Mouse (Mus musculus) hindbrain, embryonic 14.5 days (tissue): Measurements from ENCODE around the gene Sh3kbp1. TPM values are rescaled to one million over a fixed set of nuclear protein-coding genes. Genes with fewer than 3 reads are reported as not detected.

ENCODE experiments used
- ATAC-seq: fragments of 200-750 bp; cut with Nextera tagmentation; 2 replicates; pipeline ENCODE4 v1.8.0; 2017; ENCODE audit warnings: moderate number of reproducible peaks, mild to moderate bottlenecking, moderate TSS enrichment, moderate library complexity; ENCODE audit not compliant: low FRiP score
- DNase-seq: peaks from one replicate; pipeline ENCODE4 v3.0.0-alpha.2; 2015; ENCODE audit warnings: low spot score
- H3K27ac ChIP-seq: fragments of 300-500 bp; sonication (generic); 2 replicates; pipeline ENCODE4 v1.5.1; 2014; ENCODE audit warnings: mild to moderate bottlenecking, moderate library complexity
- H3K27me3 ChIP-seq: fragments of 300-500 bp; sonication (generic); 2 replicates; pipeline ENCODE4 v1.6.1; 2014; ENCODE audit warnings: mild to moderate bottlenecking, low read length, mixed read lengths; ENCODE audit not compliant: control insufficient read depth, insufficient read depth
- H3K36me3 ChIP-seq: fragments of 300-500 bp; sonication (generic); replicated peaks from 2 replicates; pipeline ENCODE4 v1.6.1; 2014; ENCODE audit not compliant: control insufficient read depth, insufficient read depth
- H3K4me1 ChIP-seq: fragments of 300-500 bp; sonication (generic); replicated peaks from 2 replicates; pipeline ENCODE4 v1.6.1; 2014; ENCODE audit warnings: antibody characterized with exemption, low read length, mixed read lengths; ENCODE audit not compliant: control insufficient read depth, insufficient read depth
- H3K4me2 ChIP-seq: fragments of 300-500 bp; sonication (generic); replicated peaks from 2 replicates; pipeline ENCODE4 v1.6.1; 2014; ENCODE audit warnings: mild to moderate bottlenecking, moderate library complexity
- H3K4me3 ChIP-seq: fragments of 300-500 bp; sonication (generic); replicated peaks from 2 replicates; pipeline ENCODE4 v1.5.1; 2014; ENCODE audit warnings: mild to moderate bottlenecking, low read length
- H3K9ac ChIP-seq: fragments of 300-500 bp; sonication (generic); 2 replicates; pipeline ENCODE4 v1.6.1; 2014
- H3K9me3 ChIP-seq: fragments of 300-500 bp; sonication (generic); 2 replicates; pipeline ENCODE4 v1.6.1; 2016; ENCODE audit warnings: low read length; ENCODE audit not compliant: control insufficient read depth
- WGBS: fragments of 180-500 bp; shearing (Covaris S2); extraction: QIAGEN DNeasy Blood & Tissue Kit; methylation state at CpG from one replicate; pipeline ENCODE4 v1.1.7; 2014; 5-methylcytosine and 5-hydroxymethylcytosine counted together
- polyA plus RNA-seq: library from polyadenylated mRNA; unstranded; fragments of >200 nt; fragmentation: Nextera tagmentation; extraction: Ambion mirVana; gene quantifications from 2 replicates; pipeline ENCODE4 v1.2.1, GENCODE M21; 2014

Gene Sh3kbp1
- polyA plus RNA-seq, 1 experiment from 2014 or later, result 53.4 TPM

- no peak overlapping the region for H3K9ac ChIP-seq
- no peaks in the 10 kb centered on the region for H3K36me3 ChIP-seq
- no peak overlapping the region for H3K4me2 ChIP-seq
- DNase-seq (no peak), ATAC-seq (no peak)
- WGBS, result 83% methylated on average over 6 of the region's 6 CpGs
- H3K27ac ChIP-seq, result no peak overlapping the region
- H3K4me1 ChIP-seq, result no peaks in the 10 kb centered on the region
- H3K9me3 ChIP-seq, result no peaks in the 10 kb centered on the region
- H3K4me3 ChIP-seq, result no peak overlapping the region
- peaks cover 14% of the 10 kb centered on the region for H3K27me3 ChIP-seq
Measured at GRCm38 (mm10) chrX:159909446-159910277, 282.6 kb downstream of the Sh3kbp1 start.

GRCm38 (mm10) chrX:159910600-159910999 is 283.5 kb downstream of the Sh3kbp1 start:
- H3K27ac ChIP-seq, result no peak overlapping the region
- no peak for ATAC-seq

GRCm38 (mm10) chrX:159911613-159912012 is 284.5 kb downstream of the Sh3kbp1 start:
- Histone ChIP-seq H3K4me1 (no peaks in the 10 kb centered on the region), H3K36me3 (no peaks in the 10 kb centered on the region), H3K4me3 (no peak overlapping the region), H3K4me2 (no peak overlapping the region), H3K27me3 (peaks cover 3% of the 10 kb centered on the region), H3K9ac (no peak overlapping the region), H3K9me3 (no peaks in the 10 kb centered on the region), H3K27ac (no peak overlapping the region)
- DNase-seq, result no peak
- ATAC-seq, result no peak
- WGBS, result 78% methylated on average over 4 of the region's 4 CpGs

More at GRCm38 (mm10) chrX:159910600-159910999, 283.5 kb downstream of the Sh3kbp1 start:
- 66% methylated on average over 3 of the region's 3 CpGs for WGBS
- Histone ChIP-seq H3K4me3 (no peak overlapping the region), H3K9me3 (no peaks in the 10 kb centered on the region), H3K4me1 (no peaks in the 10 kb centered on the region), H3K36me3 (no peaks in the 10 kb centered on the region), H3K9ac (no peak overlapping the region), H3K4me2 (no peak overlapping the region), H3K27me3 (peaks cover 10% of the 10 kb centered on the region)
- DNase-seq, result no peak

GRCm38 (mm10) chrX:159912061-159912460 is 285.0 kb downstream of the Sh3kbp1 start:
- peaks cover 3% of the 10 kb centered on the region for H3K27me3 ChIP-seq
- H3K9me3 ChIP-seq, result no peaks in the 10 kb centered on the region
- DNase-seq, result no peak
- no peak overlapping the region for H3K9ac ChIP-seq
- 75% methylated on average over 3 of the region's 3 CpGs for WGBS
- H3K4me3 ChIP-seq, result no peak overlapping the region
- no peaks in the 10 kb centered on the region for H3K36me3 ChIP-seq
- no peak overlapping the region for H3K27ac ChIP-seq
- no peaks in the 10 kb centered on the region for H3K4me1 ChIP-seq
- no peak overlapping the region for H3K4me2 ChIP-seq
- no peak for ATAC-seq

- no peaks in the 10 kb centered on the region for H3K4me1 ChIP-seq
- H3K4me3 ChIP-seq, result no peak overlapping the region
- H3K9ac ChIP-seq, result no peak overlapping the region
- no peaks in the 10 kb centered on the region for H3K36me3 ChIP-seq
- H3K27me3 ChIP-seq, result peaks cover 3% of the 10 kb centered on the region; the same call in 1 of the 2 replicates
- no peaks in the 10 kb centered on the region for H3K9me3 ChIP-seq
- no peak overlapping the region for H3K4me2 ChIP-seq
- 32% methylated on average over 3 of the region's 3 CpGs for WGBS
- H3K27ac ChIP-seq, result no peak overlapping the region
- no peak for ATAC-seq
- no peak for DNase-seq
Measured at GRCm38 (mm10) chrX:159913489-159913888, 286.4 kb downstream of the Sh3kbp1 start.

- H3K27me3 ChIP-seq, result 0 out of 2 replicates have a peak, but pooled peaks cover 3% of the 10 kb centered on the region
- ATAC-seq, result no peak
- 36% methylated on average over 1 of the region's 1 CpGs for WGBS
- H3K4me3 ChIP-seq, result no peak overlapping the region
- no peak overlapping the region for H3K27ac ChIP-seq
- no peaks in the 10 kb centered on the region for H3K4me1 ChIP-seq
- no peak overlapping the region for H3K9ac ChIP-seq
- H3K36me3 ChIP-seq, result no peaks in the 10 kb centered on the region
- no peaks in the 10 kb centered on the region for H3K9me3 ChIP-seq
- no peak for DNase-seq
- no peak overlapping the region for H3K4me2 ChIP-seq
Measured at GRCm38 (mm10) chrX:159915125-159915524, 288.1 kb downstream of the Sh3kbp1 start.

GRCm38 (mm10) chrX:159924759-159925158 is 297.7 kb downstream of the Sh3kbp1 start:
- 98% methylated on average over 6 of the region's 6 CpGs for WGBS
- Histone ChIP-seq H3K27ac (no peak overlapping the region), H3K4me2 (no peak overlapping the region), H3K27me3 (peaks cover 10% of the 10 kb centered on the region; the same call in 1 of the 2 replicates), H3K9ac (no peak overlapping the region), H3K4me3 (no peak overlapping the region), H3K36me3 (no peaks in the 10 kb centered on the region), H3K9me3 (no peaks in the 10 kb centered on the region), H3K4me1 (no peaks in the 10 kb centered on the region)
- DNase-seq (no peak), ATAC-seq (no peak)

GRCm38 (mm10) chrX:159928165-159928564 is 301.1 kb downstream of the Sh3kbp1 start:
- no peak for DNase-seq
- Histone ChIP-seq H3K4me3 (no peak overlapping the region), H3K36me3 (no peaks in the 10 kb centered on the region), H3K27ac (no peak overlapping the region), H3K9me3 (no peaks in the 10 kb centered on the region), H3K27me3 (peaks cover 10% of the 10 kb centered on the region; the same call in 1 of the 2 replicates), H3K4me1 (no peaks in the 10 kb centered on the region), H3K9ac (no peak overlapping the region), H3K4me2 (no peak overlapping the region)
- WGBS, result 67% methylated on average over 5 of the region's 5 CpGs
- no peak for ATAC-seq

GRCm38 (mm10) chrX:159928834-159929233 is 301.8 kb downstream of the Sh3kbp1 start:
- no peak for ATAC-seq
- peaks cover 6% of the 10 kb centered on the region; the same call in 1 of the 2 replicates for H3K27me3 ChIP-seq
- H3K4me2 ChIP-seq, result no peak overlapping the region
- no peaks in the 10 kb centered on the region; the same call in 1 of the 2 replicates for H3K36me3 ChIP-seq
- no peaks in the 10 kb centered on the region for H3K4me1 ChIP-seq
- H3K9me3 ChIP-seq, result no peaks in the 10 kb centered on the region
- no peak overlapping the region for H3K27ac ChIP-seq
- WGBS, result 75% methylated on average over 3 of the region's 3 CpGs
- no peak overlapping the region for H3K4me3 ChIP-seq
- no peak for DNase-seq
- H3K9ac ChIP-seq, result no peak overlapping the region
